ENCODE assay signal across 23 mouse cellular contexts in genomic region chr6:14915066-14915465, GRCm38 (mm10). TPM values are rescaled to one million over a fixed set of nuclear protein-coding genes. Genes with fewer than 3 reads are reported as not detected.
DNase-seq lines count a peak whose midpoint lies in the region; ATAC-seq and TF ChIP-seq lines count a peak whose summit lies in the region.
"Had no signal": no experiment of that assay in that cellular context is flagged by ENCODE, and none has a peak within 500 bp of the region (broad histone marks: within the 10 kb centered on the region; RNA-seq: fewer than 3 reads in every experiment).

No protein-coding gene starts in this region.

- 68% methylated on average over 2 of the region's 2 CpGs for WGBS in embryonic facial prominence, embryonic 14.5 days
- 97% methylated on average over 2 of the region's 2 CpGs for WGBS in embryonic facial prominence, embryonic 10.5 days
- WGBS in lung, embryonic 14.5 days, result 76% methylated on average over 2 of the region's 2 CpGs
- WGBS in lung, adult 2 months, result 70% methylated on average over 2 of the region's 2 CpGs
- WGBS in lung, postnatal 0 days, result 59% methylated on average over 2 of the region's 2 CpGs
- 96% methylated on average over 2 of the region's 2 CpGs for WGBS in midbrain, embryonic 11.5 days
- WGBS in midbrain, embryonic 10.5 days, result 95% methylated on average over 2 of the region's 2 CpGs

- no peaks in the 10 kb centered on the region for H3K36me3 ChIP-seq in embryonic facial prominence, embryonic 14.5 days (ENCODE audit: control insufficient read depth, insufficient read depth, low read length)
- no peaks in the 10 kb centered on the region for H3K36me3 ChIP-seq in embryonic facial prominence, embryonic 10.5 days (replicated peaks)
- H3K36me3 ChIP-seq in lung, embryonic 14.5 days (ENCODE audit: insufficient read depth), result no peaks in the 10 kb centered on the region
- H3K36me3 ChIP-seq in lung, postnatal 0 days (ENCODE audit: insufficient read depth, low read length), result no peaks in the 10 kb centered on the region
- no peaks in the 10 kb centered on the region for H3K36me3 ChIP-seq in midbrain, embryonic 11.5 days (ENCODE audit: control insufficient read depth, insufficient read depth, low read length)
- H3K36me3 ChIP-seq in midbrain, embryonic 10.5 days, result no peaks in the 10 kb centered on the region
- H3K36me3 ChIP-seq: G1E had no signal

- TF ChIP-seq CTCF in lung, embryonic 14.5 days (IDR thresholded peaks at IDR 0.05; ENCODE audit: low read depth), result no peak
- no peak for TF ChIP-seq CTCF in lung, adult 2 months (IDR thresholded peaks at IDR 0.05; ENCODE audit: insufficient read depth, low read length)
- TF ChIP-seq CTCF in lung, postnatal 0 days (IDR thresholded peaks at IDR 0.05), result no peak

- no peak overlapping the region for H3K9ac ChIP-seq in embryonic facial prominence, embryonic 14.5 days (ENCODE audit: low read depth, low read length)
- H3K9ac ChIP-seq in lung, embryonic 14.5 days, result no peak overlapping the region
- H3K9ac ChIP-seq in lung, postnatal 0 days (replicated peaks; ENCODE audit: low read depth), result no peak overlapping the region
- H3K9ac ChIP-seq in midbrain, embryonic 11.5 days (ENCODE audit: low read length), result no peak overlapping the region

- no peak for TF ChIP-seq POLR2A in lung, adult 2 months (IDR thresholded peaks at IDR 0.05; ENCODE audit: borderline replicate concordance, extremely low read depth, low read depth, low read length)

- no peak for TF ChIP-seq EP300 in lung, postnatal 0 days (IDR thresholded peaks at IDR 0.05)

- H3K27me3 ChIP-seq in embryonic facial prominence, embryonic 14.5 days (replicated peaks; ENCODE audit: control insufficient read depth, insufficient read depth, low read length), result no peaks in the 10 kb centered on the region
- H3K27me3 ChIP-seq in embryonic facial prominence, embryonic 10.5 days (replicated peaks; ENCODE audit: low read depth, poor library complexity, severe bottlenecking), result no peaks in the 10 kb centered on the region
- no peaks in the 10 kb centered on the region for H3K27me3 ChIP-seq in lung, embryonic 14.5 days (ENCODE audit: insufficient read depth, low read length)
- no peaks in the 10 kb centered on the region for H3K27me3 ChIP-seq in lung, postnatal 0 days (replicated peaks; ENCODE audit: insufficient read depth, low read length)
- H3K27me3 ChIP-seq in midbrain, embryonic 11.5 days (ENCODE audit: control insufficient read depth, insufficient read depth, low read length), result no peaks in the 10 kb centered on the region
- no peaks in the 10 kb centered on the region for H3K27me3 ChIP-seq in midbrain, embryonic 10.5 days (ENCODE audit: low read depth, poor library complexity, severe bottlenecking)
- H3K27me3 ChIP-seq: CH12.LX had no signal

- DNase-seq in embryonic facial prominence, embryonic 14.5 days (ENCODE audit: low spot score), result peak; percentile 25
- DNase-seq in embryonic facial prominence, embryonic 10.5 days (ENCODE audit: low spot score), result no peak
- DNase-seq in lung, embryonic 14.5 days, result peak; percentile 56
- no peak for DNase-seq in lung, adult 2 months
- DNase-seq in lung, postnatal 0 days (ENCODE audit: low spot score), result peak; percentile 57
- no peak for DNase-seq in lung, adult 18-20 months
- peak; percentile 31 for DNase-seq in midbrain, embryonic 11.5 days (ENCODE audit: low spot score, missing footprints)
- no peak for DNase-seq in midbrain, embryonic 10.5 days (ENCODE audit: low spot score)
- DNase-seq: adrenal gland, adult 2 months; adrenal gland, adult 8-10 months; adrenal gland, postnatal 10 days; adrenal gland, postnatal 14 days; adrenal gland, postnatal 25 days; adrenal gland, postnatal 36 days; B cell, adult 2 months; cerebellum, adult 11 months; cerebellum, adult 11-12 months had no signal

- no peaks in the 10 kb centered on the region for H3K9me3 ChIP-seq in embryonic facial prominence, embryonic 14.5 days (ENCODE audit: control insufficient read depth, low read length)
- H3K9me3 ChIP-seq in embryonic facial prominence, embryonic 10.5 days, result no peaks in the 10 kb centered on the region
- H3K9me3 ChIP-seq in lung, embryonic 14.5 days (ENCODE audit: low read depth, low read length), result no peaks in the 10 kb centered on the region
- H3K9me3 ChIP-seq in lung, postnatal 0 days (ENCODE audit: low read length), result no peaks in the 10 kb centered on the region
- no peaks in the 10 kb centered on the region for H3K9me3 ChIP-seq in midbrain, embryonic 11.5 days (ENCODE audit: control insufficient read depth, low read length)
- no peaks in the 10 kb centered on the region for H3K9me3 ChIP-seq in midbrain, embryonic 10.5 days (replicated peaks)
- H3K9me3 ChIP-seq: G1E had no signal

- H3K4me1 ChIP-seq in embryonic facial prominence, embryonic 14.5 days (ENCODE audit: control insufficient read depth, insufficient read depth, low read length), result no peaks in the 10 kb centered on the region
- no peaks in the 10 kb centered on the region for H3K4me1 ChIP-seq in embryonic facial prominence, embryonic 10.5 days
- 0 out of 2 replicates have a peak, but pooled peaks cover 4% of the 10 kb centered on the region for H3K4me1 ChIP-seq in lung, embryonic 14.5 days (ENCODE audit: insufficient read depth)
- no peaks in the 10 kb centered on the region for H3K4me1 ChIP-seq in lung, adult 2 months (ENCODE audit: control insufficient read depth, insufficient read depth, low read length)
- H3K4me1 ChIP-seq in lung, postnatal 0 days (ENCODE audit: insufficient read depth, low read depth, low read length), result no peaks in the 10 kb centered on the region
- H3K4me1 ChIP-seq in midbrain, embryonic 11.5 days (ENCODE audit: control insufficient read depth, insufficient read depth, low read length), result no peaks in the 10 kb centered on the region
- no peaks in the 10 kb centered on the region for H3K4me1 ChIP-seq in midbrain, embryonic 10.5 days

- H3K27ac ChIP-seq in embryonic facial prominence, embryonic 14.5 days (replicated peaks; ENCODE audit: low read depth, low read length), result no peak overlapping the region
- H3K27ac ChIP-seq in embryonic facial prominence, embryonic 10.5 days (replicated peaks), result no peak overlapping the region
- H3K27ac ChIP-seq in lung, embryonic 14.5 days (ENCODE audit: low read depth), result no peak overlapping the region
- H3K27ac ChIP-seq in lung, postnatal 0 days (ENCODE audit: low read length), result no peak overlapping the region
- H3K27ac ChIP-seq in midbrain, embryonic 11.5 days (ENCODE audit: low read depth, low read length), result no peak overlapping the region
- H3K27ac ChIP-seq in midbrain, embryonic 10.5 days (replicated peaks), result no peak overlapping the region

- no peak for ATAC-seq in embryonic facial prominence, embryonic 14.5 days (ENCODE audit: low read depth)
- no peak for ATAC-seq in lung, embryonic 14.5 days (ENCODE audit: insufficient read depth)
- ATAC-seq in lung, postnatal 0 days, result no peak
- ATAC-seq in midbrain, embryonic 11.5 days (ENCODE audit: low FRiP score), result no peak
- ATAC-seq: activated CD4-positive, CD25-positive, alpha-beta regulatory T cell, adult 4 months; CD4-positive, CD25-positive, alpha-beta regulatory T cell, adult 4 months; Patski had no signal

- H3K4me3 ChIP-seq in embryonic facial prominence, embryonic 14.5 days (ENCODE audit: low read depth, low read length), result no peak overlapping the region
- no peak overlapping the region for H3K4me3 ChIP-seq in embryonic facial prominence, embryonic 10.5 days
- no peak overlapping the region for H3K4me3 ChIP-seq in lung, embryonic 14.5 days (ENCODE audit: low read depth, low read length)
- no peak overlapping the region for H3K4me3 ChIP-seq in lung, adult 2 months (replicated peaks; ENCODE audit: extremely low read depth, low read depth, low read length)
- no peak overlapping the region for H3K4me3 ChIP-seq in lung, postnatal 0 days (ENCODE audit: low read depth, low read length)
- no peak overlapping the region for H3K4me3 ChIP-seq in midbrain, embryonic 11.5 days (ENCODE audit: low read depth, low read length)
- no peak overlapping the region for H3K4me3 ChIP-seq in midbrain, embryonic 10.5 days

- no peak overlapping the region for H3K4me2 ChIP-seq in embryonic facial prominence, embryonic 14.5 days (ENCODE audit: low read depth, low read length)
- no peak overlapping the region for H3K4me2 ChIP-seq in lung, embryonic 14.5 days
- no peak overlapping the region for H3K4me2 ChIP-seq in lung, postnatal 0 days (replicated peaks; ENCODE audit: low read depth, low read length)
- H3K4me2 ChIP-seq in midbrain, embryonic 11.5 days, result no peak overlapping the region

RNA-seq across cellular contexts. Expression of gene Foxp2, which starts 13.9 kb away (rescaled TPM):
- 16.9 and 24.9 TPM in 2 replicates for polyA plus RNA-seq in embryonic facial prominence, embryonic 14.5 days (2014; fragmentation: Nextera tagmentation; extraction: Ambion mirVana)
- polyA plus RNA-seq in embryonic facial prominence, embryonic 10.5 days (2016; fragmentation: Nextera tagmentation; extraction: Ambion mirVana), result 37.1 and 48.3 TPM in 2 replicates
- polyA plus RNA-seq in lung, embryonic 14.5 days (2014; fragmentation: Nextera tagmentation; extraction: Ambion mirVana), result 82.6 and 85.7 TPM in 2 replicates
- 5.2 and 5.8 TPM in 2 replicates for polyA plus RNA-seq in lung, adult 2 months (2012; rRNA removed)
- 9.8 and 12.4 TPM in 2 replicates for polyA plus RNA-seq in lung, postnatal 0 days (2015; fragmentation: Nextera tagmentation; extraction: Ambion mirVana)
- polyA plus RNA-seq in midbrain, embryonic 11.5 days (2014; fragmentation: Nextera tagmentation; extraction: Ambion mirVana), result 42.4 and 45.4 TPM in 2 replicates
- 35.9 and 45.1 TPM in 2 replicates for polyA plus RNA-seq in midbrain, embryonic 10.5 days (2016; fragmentation: Nextera tagmentation; extraction: Ambion mirVana)
- polyA plus RNA-seq: C2C12, G1E, Patski had no signal

Comparison
In these comparisons a context has a peak if more than half of its experiments do, and no peak if none do; other contexts are left out.
1. DNase-seq: peak in embryonic facial prominence, embryonic 14.5 days (single experiment), lung, embryonic 14.5 days (single experiment), lung, postnatal 0 days (single experiment) and midbrain, embryonic 11.5 days (single experiment); none in embryonic facial prominence, embryonic 10.5 days (single experiment), lung, adult 2 months (single experiment), lung, adult 18-20 months (0 of 2) and midbrain, embryonic 10.5 days (single experiment).